Mouse (Mus musculus): Measurements from ENCODE around the gene D2hgdh.

Gene D2hgdh

DNA sequence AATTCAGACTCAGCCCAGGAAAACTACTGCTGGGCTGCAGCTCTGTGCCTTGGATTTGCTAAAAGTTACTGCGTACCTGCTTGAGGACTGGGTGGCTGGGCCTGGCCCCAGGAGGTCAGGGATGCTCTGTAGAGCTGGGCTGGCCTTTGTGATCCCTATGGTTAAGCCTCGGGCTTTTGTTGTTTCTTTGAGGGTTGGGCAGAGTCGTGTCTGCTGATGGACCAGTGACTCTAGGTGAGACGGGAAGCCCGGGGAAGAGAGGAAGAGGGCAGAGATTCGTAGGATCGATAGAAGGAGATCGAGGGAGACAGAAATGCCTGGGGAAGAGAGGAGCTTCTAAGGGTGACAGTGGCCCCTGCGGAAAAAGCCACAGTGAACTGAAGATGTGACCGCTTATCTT lies at the start of gene D2hgdh:
Gene D2hgdh (plus strand): TSS at position 301 of the 400 bp plus-strand sequence.
- DNase-seq: no peak

DNA sequence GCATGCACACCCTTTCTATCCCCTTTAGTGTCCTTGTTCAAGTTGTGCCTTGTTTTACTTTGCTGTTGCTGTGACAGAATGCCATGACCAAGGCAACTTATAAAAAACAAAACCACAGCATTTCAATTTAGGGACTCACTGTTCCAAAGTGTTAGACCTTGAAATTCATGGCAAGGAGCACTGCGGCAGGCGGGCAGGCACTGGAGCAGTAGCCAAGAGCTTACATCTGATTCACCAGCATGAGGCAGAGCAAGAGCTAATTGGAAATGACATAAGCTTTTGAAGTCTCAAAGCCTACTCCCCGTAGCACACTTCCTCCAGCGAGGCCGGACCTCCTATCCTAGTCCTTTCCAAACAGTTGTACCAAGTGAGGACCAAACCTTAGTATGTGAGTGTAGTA lies 48.0 kb upstream of the D2hgdh start:
- DNase-seq: no peak

DNA sequence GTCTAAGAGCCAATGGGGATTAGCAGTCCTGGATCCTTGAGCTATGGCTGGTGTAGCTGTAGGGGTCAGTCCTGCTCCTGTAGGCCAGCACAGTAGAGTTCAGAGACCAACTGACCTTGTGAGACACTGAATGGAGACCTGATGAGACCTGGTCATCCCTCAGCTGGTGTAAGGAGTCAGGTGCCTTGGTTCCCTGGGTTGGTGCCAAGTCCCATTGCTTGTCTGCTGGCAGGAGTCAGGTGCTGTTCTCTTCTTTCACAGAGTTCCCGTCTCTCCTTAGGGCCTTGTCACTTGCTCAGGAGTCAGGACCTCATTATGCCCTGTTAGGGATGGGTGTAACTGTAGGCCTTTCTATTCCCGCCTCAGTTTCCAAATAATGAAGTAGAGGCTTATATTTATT lies 37.8 kb upstream of the D2hgdh start:
- no peak for DNase-seq

DNA sequence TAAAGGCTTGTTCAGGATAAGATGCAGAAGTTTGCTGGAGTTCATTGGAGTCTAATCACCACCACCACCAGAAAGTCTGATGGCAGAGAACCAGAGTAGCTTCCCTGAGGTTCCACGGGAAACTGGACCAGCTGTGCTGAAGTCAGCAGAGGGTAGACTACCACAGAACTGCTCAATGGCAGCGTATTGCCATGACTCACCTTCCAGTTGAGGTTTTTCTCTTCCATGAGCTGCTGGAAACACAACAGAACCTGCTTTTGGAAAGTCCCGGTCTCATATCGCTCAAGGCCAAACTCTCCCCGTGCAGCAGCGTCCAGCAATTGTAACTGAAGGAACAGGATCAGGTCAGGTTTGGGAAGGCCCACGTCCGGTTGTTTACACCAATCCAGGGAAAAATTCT lies 30.2 kb upstream of the D2hgdh start:
- no peak for DNase-seq

DNA sequence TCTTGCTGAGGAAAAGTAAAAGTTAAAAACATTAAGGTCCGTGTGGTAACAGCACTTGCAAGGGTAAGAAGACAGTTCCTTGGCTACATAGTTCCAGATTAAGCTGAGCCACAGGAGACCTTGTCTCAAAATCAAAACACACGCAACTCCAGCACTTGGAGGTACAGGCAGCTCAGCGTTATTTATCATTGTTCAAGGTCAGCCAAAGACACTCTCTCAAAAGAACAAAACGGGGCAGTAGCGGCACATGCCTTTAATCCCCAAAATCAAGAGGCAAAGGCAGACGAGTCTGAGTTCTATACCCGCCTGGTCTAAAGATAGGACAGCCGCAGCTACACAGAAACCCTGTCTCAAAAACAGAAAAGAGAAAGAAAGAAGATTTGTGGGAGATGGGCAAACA lies 28.8 kb upstream of the D2hgdh start:
- DNase-seq: no peak

DNA sequence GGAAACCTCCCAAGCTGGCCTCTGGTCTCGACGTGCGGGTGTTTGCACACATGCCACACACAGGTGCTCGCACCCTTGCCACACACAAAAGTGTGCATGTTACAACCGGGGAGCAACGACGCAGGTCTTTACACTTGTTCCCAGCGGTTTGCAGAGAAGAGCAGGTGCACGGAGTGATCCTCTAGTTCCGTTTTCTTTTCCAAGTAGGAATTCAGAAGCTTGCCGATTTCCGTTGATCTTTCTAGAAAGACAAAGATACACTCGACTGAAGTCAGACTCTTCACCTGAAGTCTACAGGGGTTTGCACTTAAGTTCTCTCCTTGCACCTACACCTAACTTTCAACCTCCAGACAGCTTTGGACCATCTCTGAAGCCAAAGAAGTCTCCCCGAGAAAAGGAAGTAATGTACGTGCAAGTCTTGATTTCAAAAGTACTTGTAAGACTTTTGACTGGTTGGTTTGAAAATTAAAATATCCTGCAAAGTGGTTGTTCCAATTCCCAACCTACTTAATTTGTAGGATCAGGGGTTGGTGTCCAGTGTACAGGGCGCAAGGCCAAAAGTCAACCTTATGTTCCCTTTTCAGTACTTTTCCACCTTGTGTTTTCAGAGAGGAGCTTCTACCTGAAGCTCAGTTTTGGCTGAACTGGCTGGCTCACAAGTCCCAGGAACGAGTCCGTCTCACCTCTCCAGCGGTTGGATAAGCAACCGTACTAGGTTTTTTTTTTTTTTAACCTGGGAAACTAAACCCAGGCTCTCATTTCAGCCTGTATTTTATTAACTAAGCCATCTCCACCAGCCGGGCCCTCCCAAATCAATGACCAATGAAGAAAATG lies 23.8 kb upstream of the D2hgdh start:
- DNase-seq: peak in 1 of 2 experiments; percentile 9

DNA sequence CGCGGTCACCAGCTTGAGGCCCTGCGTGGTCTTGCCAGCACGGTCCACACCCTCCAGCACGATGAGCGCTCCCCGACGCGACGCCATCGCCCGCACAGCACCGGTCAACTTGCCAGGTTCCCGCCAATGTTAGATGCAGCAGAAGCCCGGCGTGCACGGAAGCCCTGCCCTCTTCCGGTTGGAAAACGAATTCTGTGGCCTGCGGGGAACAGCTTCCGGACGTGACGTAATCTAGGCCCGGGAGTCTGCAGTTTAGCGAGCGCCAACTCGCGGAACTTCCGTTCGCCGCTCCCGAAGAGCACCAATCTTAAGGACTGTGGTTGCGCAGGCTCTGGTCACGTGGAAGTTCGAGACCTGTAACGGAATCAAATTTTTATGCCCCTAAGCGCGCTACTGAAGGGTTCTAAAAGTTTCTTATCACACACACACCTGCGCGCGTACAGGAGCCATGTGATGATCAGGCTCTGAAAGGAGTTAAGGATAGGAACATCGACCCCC lies 22.9 kb upstream of the D2hgdh start, which contains the start of gene Dtymk:
Gene Dtymk (minus strand): TSS at position 194 of the 498 bp plus-strand sequence.
- DNase-seq: peak; percentile 87

DNA sequence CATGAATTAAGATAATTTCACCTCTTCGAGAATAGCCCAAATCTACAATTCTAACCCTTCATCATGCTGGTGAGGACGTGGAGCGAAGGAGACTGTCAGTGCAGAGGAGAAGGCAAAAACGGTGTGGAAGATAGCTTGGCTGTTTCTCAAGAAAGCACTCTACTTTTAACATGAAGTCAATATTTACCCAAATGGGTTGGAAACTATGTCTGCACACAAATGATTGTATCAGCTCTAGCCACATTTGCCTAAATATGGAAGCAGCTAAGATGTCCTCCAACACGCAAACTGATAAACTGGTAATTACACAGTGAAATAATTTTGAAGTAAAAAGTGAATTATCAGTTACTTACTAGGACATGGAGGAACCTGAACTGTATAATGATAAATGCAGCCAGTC lies 21.9 kb upstream of the D2hgdh start:
- DNase-seq: no peak

DNA sequence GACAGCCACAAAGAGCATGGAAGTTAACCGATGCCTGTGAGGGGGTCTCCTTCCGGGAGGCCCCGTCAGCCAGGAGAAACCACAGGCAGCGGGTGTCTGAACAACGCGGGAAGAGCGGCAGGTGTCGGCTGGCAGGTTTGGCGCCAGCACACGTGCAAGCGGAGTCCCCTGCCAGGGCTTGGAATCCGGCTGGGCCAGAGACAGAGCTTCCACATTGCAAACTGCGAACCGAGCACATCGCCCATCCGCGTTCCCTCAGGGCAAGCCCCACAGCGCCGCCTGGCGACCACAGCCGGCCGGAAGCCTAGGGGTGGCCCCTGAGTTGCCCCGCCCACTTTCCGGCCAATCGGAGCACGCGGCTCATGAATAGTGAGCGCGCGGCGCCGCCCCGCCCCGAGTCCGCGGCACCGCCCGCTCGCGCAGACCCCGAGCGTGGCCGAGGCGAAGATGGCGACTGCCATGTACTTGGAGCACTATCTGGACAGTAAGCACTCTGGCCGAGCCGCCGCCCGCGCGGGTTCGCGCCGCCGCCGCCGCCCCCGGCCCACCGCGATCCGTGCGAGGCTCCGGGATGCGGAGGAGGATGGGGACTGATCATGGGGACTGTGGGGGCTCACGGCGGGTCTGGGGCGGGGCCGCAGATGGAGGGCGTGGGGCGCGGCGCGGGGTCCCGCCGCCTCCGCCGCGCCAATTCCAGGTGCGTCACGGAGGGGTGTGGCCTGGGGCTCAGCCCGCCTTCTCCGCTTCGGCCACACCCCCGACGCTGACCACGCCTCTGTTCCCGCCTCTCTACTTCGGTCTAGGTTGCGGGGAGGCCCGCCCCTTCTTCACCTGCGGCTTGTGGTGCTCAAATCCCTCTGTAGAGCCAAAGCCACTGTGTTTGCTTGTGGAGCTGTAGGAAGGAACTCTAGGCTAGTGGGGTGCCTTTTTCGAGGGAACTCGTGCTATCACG lies 20.9 kb upstream of the D2hgdh start, which contains the start of gene Ing5:
Gene Ing5 (plus strand): TSS at position 410 of the 952 bp plus-strand sequence.
- peak; percentile 100 for DNase-seq

DNA sequence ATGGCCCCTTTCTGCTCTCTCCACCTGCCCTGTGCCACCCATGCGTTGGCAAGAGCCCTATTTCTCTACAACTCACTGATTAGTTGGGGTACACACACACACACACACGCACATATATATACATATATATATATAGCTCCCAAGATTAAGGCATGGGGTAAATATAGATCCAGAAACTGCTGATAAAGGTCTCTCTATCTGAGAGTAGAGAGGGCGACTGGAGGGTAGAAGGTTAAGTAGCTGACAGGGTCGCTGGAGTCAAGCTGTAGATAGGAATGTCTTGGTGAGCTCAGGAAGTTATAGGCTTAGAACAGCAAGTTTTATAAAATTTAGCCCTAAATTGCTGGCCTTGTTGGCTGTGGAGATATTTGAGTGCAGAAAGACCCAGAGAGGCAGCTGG lies 19.9 kb upstream of the D2hgdh start:
- DNase-seq: no peak

DNA sequence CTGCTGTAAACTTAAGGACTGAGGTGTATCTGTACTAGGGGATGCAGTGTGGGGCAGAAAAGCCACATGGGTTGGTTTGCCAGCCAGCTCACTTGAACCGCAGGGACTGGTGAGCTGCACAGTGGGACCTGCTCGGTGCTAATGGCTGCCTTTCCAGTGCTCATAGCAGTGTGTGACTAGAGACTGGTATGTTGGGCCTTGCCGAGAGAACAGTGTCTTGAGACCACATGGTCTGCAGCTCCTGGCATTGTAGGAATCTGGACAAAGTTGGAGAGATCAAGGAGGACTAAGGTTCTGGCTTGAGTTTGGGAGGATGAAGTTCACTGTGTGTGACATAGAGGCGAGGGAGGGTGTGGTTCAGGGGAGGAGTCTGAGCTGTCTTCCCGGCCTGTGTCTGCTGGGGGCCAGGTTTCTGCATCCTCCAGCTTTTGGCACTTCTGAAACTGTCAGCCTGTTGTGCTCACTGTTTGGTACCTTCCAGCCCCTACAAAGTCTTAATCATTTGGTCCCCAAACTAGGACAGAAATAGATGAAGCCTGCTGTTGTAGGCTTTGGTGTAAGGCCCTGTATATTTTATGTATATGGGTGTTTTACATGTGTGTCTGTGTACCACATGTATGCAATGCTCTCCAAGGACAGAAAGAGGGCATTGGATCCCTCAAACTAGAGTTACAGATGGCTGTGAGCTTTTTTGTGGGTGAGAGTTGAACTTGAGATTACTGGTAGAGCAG lies 19.3 kb upstream of the D2hgdh start:
- no peak for DNase-seq

DNA sequence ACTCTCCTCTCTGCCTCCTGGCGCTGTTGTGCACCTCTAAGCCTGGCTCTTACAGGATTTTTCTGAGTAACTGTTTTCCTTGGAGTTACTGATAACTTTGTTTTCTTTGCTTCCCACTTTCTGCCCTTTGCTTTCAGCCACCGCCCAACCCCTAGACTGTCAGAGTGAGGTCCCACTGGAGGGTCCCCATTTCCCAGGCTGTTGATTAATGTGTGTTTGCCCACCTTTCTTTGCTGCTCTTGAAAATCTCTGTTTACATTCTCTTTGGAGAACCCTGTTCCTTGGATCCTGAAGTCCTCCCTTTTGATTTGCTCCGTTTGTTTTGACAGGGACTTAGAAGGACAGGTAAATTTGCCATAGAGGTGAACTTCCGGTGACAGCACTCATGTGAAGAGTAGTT lies 15.8 kb upstream of the D2hgdh start:
- DNase-seq: no peak

DNA sequence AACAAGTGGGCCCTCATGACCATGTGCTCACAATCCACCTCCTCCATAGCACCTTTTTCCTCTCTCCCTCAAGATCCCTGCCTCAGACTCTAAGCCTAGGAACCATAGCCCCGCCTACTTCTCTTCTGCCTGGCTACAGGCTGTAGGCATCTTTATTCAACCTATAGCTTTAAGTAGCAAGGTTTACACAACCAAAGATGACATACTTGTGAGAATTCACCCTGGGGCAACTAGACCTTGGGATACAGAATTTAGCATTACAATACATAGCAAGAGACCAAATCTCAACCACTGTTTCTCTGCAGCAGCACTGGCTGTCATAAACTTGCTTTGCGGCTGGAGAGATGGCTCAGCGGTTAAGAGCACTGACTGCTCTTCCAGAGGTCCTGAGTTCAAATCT lies 14.7 kb upstream of the D2hgdh start:
- no peak for DNase-seq

DNA sequence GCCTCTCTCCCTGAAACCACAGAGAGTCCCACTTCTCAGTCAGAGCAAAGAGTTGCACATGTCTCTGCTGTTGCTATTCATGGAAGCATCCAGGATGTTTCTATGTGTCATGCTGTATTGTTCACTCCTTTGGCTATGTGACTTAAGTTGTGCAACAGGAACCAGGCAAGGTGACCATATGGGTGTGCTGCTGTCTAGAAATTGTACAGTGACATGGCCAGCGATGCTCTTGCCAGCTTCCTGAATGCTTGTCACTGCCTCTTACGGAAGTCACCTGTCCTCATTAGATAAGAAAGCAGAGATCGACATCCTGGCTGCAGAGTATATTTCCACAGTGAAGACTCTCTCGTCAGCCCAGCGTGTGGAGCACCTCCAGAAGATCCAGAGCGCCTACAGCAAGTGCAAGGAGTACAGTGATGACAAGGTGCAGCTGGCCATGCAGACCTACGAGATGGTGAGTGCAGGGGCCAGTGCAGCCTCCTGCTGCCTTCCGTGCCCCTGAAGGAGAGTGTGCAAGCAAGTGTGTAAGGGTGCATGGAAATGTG lies 13.1 kb upstream of the D2hgdh start:
- DNase-seq: no peak

DNA sequence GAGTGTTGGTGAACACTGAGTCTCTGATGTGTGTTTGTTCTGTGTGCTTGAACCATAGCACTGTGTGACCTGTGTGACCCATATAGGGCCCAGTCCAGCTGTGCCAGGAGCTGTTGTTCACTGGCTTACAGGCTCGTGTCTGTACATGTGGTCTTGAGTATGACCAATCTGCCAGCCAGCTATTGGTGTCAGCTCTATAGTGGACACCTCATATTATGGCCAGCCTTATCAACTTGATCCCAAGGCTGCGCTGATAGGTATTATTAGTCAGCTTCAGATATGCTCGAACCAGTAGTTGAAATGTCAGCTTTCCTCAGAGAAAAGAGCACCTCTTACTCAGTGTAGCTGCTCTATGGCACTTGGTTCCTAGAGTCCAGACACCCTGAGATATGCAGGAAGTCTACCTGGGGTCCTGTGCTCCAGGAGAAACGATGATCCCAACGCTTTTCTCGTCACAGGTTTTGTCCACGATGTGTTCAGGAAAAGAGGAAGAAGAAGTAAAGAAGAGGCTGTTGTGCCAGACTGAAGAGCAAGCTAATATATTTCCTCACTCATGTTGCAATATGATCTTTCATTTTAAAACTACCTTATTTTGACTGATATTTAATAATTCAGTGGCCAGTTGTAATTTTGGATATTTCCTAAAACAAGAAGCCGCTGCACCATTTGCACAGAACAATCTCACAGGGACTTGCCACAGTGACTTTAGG lies 6.7 kb upstream of the D2hgdh start:
- DNase-seq: no peak

DNA sequence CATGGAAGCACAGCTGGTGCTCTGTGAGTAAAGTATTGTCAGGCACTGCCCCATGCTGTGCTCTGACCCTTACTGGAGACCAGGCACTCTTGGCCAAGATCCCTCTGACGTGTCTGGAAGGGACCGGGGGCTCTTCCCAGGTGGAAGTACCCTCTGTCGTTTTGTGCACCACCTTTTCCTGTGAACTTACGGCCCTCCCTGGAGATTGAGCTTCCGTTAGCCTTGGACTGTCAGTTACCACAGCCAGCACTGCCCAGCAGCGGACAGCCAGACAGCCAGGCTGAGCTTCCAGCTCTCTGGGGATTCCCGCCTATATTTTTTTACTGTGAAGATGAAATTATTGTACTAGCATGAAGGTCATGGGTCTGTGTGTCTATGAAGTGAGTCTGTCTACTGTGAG lies 6.0 kb upstream of the D2hgdh start:
- DNase-seq: no peak

DNA sequence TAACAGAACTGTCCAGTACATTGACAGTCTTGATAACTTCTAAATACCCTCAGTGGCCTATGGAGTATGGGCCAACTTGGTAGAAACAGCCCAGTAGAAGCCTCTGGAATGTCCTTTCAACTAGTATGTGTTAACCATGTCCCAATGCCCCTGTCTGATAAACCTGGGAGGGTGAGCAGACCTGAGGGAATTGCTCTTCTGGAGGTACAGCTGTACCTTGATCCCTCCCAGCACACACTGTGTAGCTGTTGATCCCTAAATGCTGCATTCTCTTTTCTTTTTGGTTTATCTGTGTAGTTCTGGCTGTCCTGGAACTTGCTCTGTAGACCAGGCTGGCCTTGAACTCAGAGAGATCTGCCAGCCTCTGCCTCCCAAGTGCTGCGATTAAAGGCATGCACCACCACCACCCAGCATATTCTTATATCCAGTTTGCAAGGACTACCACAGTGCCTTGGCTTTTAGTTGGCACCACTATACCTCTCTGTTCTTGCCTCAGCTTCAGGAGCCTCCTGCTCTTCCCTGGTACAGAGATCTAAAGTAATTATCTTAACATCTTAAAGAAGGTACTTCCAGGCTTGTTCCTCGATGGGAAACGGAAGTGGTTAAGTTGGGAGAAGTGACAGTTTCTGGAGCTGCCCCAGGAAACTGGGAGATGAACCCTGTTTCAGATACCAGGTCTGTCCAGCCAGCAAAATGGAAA lies 763 bp upstream of the D2hgdh start:
- no peak for DNase-seq

DNA sequence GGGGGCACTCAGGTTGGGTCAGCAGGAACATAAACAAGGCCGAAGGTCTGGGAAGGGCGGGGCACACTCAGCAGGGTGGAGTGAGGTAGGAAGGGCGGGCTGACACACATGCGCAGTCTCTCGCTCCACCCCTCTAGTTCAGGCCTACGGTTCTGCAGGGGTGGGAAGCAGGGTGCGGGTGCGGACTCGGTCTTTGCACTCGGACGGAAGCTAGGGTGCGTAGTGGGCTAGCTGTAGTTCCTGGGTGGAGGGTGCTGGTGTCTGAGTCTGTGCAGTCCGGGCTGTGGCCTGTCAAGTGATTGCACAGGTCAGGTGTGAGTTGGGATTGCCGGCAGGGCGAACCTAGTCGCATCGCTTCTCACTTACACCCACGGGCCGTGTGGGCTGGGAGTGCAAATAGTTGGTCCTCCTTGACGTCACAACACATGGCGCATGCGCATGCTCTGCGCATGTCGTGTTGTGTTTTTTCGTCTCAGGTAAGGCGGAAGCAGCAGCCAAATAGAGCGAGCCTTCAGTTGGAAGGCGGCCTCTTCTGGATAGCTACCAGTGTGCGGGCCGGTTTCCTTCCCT lies 481 bp downstream of the D2hgdh start:
- DNase-seq: peak; percentile 93 to 95

DNA sequence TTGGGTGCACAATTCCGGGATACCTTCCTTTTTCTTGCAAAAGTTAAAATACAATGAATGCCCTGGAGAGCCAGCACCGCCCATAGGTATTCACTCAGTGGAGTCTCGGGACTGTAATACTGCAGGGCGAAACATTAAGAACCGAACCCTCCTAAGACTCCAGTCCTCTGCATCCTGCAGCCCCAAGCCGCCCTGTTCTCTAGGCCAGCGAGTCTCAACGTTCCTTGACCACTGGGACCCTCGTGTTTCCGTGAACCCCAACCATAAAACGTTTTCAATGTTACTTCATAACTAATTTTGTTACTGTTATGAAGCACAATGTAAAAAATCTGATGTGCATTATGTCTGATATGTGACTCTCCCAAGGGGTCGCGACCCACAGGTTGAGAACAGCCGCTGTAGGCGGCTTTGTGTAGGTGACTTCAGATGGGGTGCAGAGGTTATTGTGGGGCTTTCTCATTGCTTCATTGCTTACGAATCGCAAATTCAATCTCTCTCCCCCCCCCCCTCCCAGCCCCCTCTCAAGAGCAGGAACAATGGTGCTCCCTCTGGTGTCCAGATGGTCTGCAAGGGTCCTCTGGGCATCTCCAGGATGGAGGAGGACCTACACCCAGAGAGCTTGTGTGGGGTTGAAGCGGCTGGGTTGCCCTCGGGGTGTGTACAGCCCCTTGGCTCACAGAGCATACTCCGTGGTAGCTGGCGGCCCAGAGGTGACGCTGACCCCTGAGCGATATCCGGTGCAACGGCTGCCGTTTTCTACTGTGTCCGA lies 1.2 kb downstream of the D2hgdh start:
- DNase-seq: peak in 1 of 2 experiments; percentile 27

DNA sequence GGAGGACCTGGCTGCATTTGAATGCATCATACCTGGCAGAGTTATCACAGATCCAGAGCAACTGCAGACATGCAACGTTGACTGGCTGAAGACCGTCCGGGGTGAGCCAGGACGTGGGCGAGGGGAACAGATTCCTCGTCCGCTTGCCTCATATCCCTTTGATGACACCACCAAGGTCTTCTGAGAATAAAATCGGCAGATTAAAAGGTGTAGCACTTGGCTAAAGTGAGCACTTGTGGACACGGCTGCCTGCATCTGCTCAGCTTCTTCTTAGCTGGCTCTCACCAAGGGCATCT lies 1.8 kb downstream of the D2hgdh start:
- DNase-seq: no peak
